Mouse (Mus musculus) brain, embryonic 14.5 days (tissue): ENCODE measurements around the gene Mrpl47.

Experiments
- CTCF ChIP-seq: fragments of 200-500 bp; IDR thresholded peaks from 2 replicates; pipeline ENCODE4 v1.5.1; 2012; ENCODE audit warnings: inconsistent platforms, mild to moderate bottlenecking, moderate library complexity, borderline replicate concordance; ENCODE audit not compliant: insufficient read depth, insufficient read length; ENCODE audit errors: extremely low read depth
- POLR2A ChIP-seq: fragments of 200-500 bp; IDR thresholded peaks from 2 replicates; pipeline ENCODE4 v1.6.1; 2012; ENCODE audit warnings: mild to moderate bottlenecking, inconsistent platforms, borderline replicate concordance; ENCODE audit not compliant: poor library complexity, insufficient read depth, insufficient read length, severe bottlenecking; ENCODE audit errors: extremely low read depth

GRCm38 (mm10) chr3:32694211-32694610, 43.2 kb downstream of the Mrpl47 start:
- TF ChIP-seq POLR2A (no peak), CTCF (no peak)
